Mouse (Mus musculus): ENCODE measurements around the gene Cyp2d22. TPM values are rescaled to one million over a fixed set of nuclear protein-coding genes. Genes with fewer than 3 reads are reported as not detected.
"Not testable (repeated sequence)": the region's sequence is repeated elsewhere in the genome, so short reads cannot be mapped to it uniquely, and the experiment has no call there.

Gene Cyp2d22
- polyA plus RNA-seq, 1 experiment from 2014 or later = 8.2 TPM

- Histone ChIP-seq H3K4me2 (replicated peaks; ENCODE audit: low read depth, low read length) (no peak overlapping the region), H3K27ac (ENCODE audit: low read depth, low read length) (no peak overlapping the region), H3K9me3 (ENCODE audit: control insufficient read depth, low read length) (no peaks in the 10 kb centered on the region), H3K4me3 (ENCODE audit: low read length) (no peak overlapping the region), H3K36me3 (ENCODE audit: control insufficient read depth, insufficient read depth, low read length) (no peaks in the 10 kb centered on the region), H3K27me3 (ENCODE audit: control insufficient read depth, insufficient read depth, low read length) (no peaks in the 10 kb centered on the region), H3K4me1 (ENCODE audit: control insufficient read depth, insufficient read depth, low read length) (no peaks in the 10 kb centered on the region), H3K9ac (ENCODE audit: low read depth, low read length) (no peak overlapping the region)
- WGBS = 90% methylated on average over 6 of the region's 6 CpGs
- ATAC-seq (ENCODE audit: low FRiP score, low TSS enrichment) = no peak
These were observed 7.6 kb downstream of the Cyp2d22 start for GRCm38 (mm10) chr15:82372446-82372845.

- Histone ChIP-seq H3K4me3 (ENCODE audit: low read length) (no peak overlapping the region), H3K9ac (ENCODE audit: low read depth, low read length) (no peak overlapping the region), H3K4me1 (ENCODE audit: control insufficient read depth, insufficient read depth, low read length) (no peaks in the 10 kb centered on the region), H3K36me3 (ENCODE audit: control insufficient read depth, insufficient read depth, low read length) (no peaks in the 10 kb centered on the region), H3K27ac (ENCODE audit: low read depth, low read length) (no peak overlapping the region), H3K4me2 (replicated peaks; ENCODE audit: low read depth, low read length) (no peak overlapping the region), H3K9me3 (ENCODE audit: control insufficient read depth, low read length) (no peaks in the 10 kb centered on the region), H3K27me3 (ENCODE audit: control insufficient read depth, insufficient read depth, low read length) (no peaks in the 10 kb centered on the region)
- no peak for ATAC-seq (ENCODE audit: low FRiP score, low TSS enrichment)
- 85% methylated on average over 1 of the region's 1 CpGs for WGBS
These were observed 11.2 kb downstream of the Cyp2d22 start for GRCm38 (mm10) chr15:82368851-82369250.

- no peaks in the 10 kb centered on the region for H3K36me3 ChIP-seq (ENCODE audit: control insufficient read depth, insufficient read depth, low read length)
- ATAC-seq (ENCODE audit: low FRiP score, low TSS enrichment) = no peak
- no peak overlapping the region for H3K27ac ChIP-seq (ENCODE audit: low read depth, low read length)
- H3K4me1 ChIP-seq (ENCODE audit: control insufficient read depth, insufficient read depth, low read length) = no peaks in the 10 kb centered on the region
- H3K4me2 ChIP-seq (replicated peaks; ENCODE audit: low read depth, low read length) = no peak overlapping the region
- no peaks in the 10 kb centered on the region for H3K27me3 ChIP-seq (ENCODE audit: control insufficient read depth, insufficient read depth, low read length)
- no peaks in the 10 kb centered on the region for H3K9me3 ChIP-seq (ENCODE audit: control insufficient read depth, low read length)
- H3K4me3 ChIP-seq (ENCODE audit: low read length) = no peak overlapping the region
- 90% methylated on average over 4 of the region's 4 CpGs for WGBS
- H3K9ac ChIP-seq (ENCODE audit: low read depth, low read length) = no peak overlapping the region
These were observed 11.9 kb downstream of the Cyp2d22 start for GRCm38 (mm10) chr15:82368146-82368545.

GRCm38 (mm10) chr15:82364561-82364960 lies 15.5 kb downstream of the Cyp2d22 start:
- H3K4me1 ChIP-seq (ENCODE audit: control insufficient read depth, insufficient read depth, low read length); H3K9me3 ChIP-seq (ENCODE audit: control insufficient read depth, low read length); H3K36me3 ChIP-seq (ENCODE audit: control insufficient read depth, insufficient read depth, low read length); H3K27me3 ChIP-seq (ENCODE audit: control insufficient read depth, insufficient read depth, low read length); H3K27ac ChIP-seq (ENCODE audit: low read depth, low read length); ATAC-seq (ENCODE audit: low FRiP score, low TSS enrichment); H3K4me3 ChIP-seq (ENCODE audit: low read length); H3K4me2 ChIP-seq (replicated peaks; ENCODE audit: low read depth, low read length); H3K9ac ChIP-seq (ENCODE audit: low read depth, low read length): not testable (repeated sequence)
- WGBS = 14% methylated on average over 6 of the region's 9 CpGs

GRCm38 (mm10) chr15:82363801-82364200 lies 16.3 kb downstream of the Cyp2d22 start:
- H3K4me1 ChIP-seq (ENCODE audit: control insufficient read depth, insufficient read depth, low read length); H3K4me2 ChIP-seq (replicated peaks; ENCODE audit: low read depth, low read length); H3K27ac ChIP-seq (ENCODE audit: low read depth, low read length); H3K9ac ChIP-seq (ENCODE audit: low read depth, low read length); H3K4me3 ChIP-seq (ENCODE audit: low read length); ATAC-seq (ENCODE audit: low FRiP score, low TSS enrichment); H3K36me3 ChIP-seq (ENCODE audit: control insufficient read depth, insufficient read depth, low read length); H3K9me3 ChIP-seq (ENCODE audit: control insufficient read depth, low read length); H3K27me3 ChIP-seq (ENCODE audit: control insufficient read depth, insufficient read depth, low read length): not testable (repeated sequence)
- WGBS = 71% methylated on average over 7 of the region's 12 CpGs

- ATAC-seq (ENCODE audit: low FRiP score, low TSS enrichment) = 0 out of 2 replicates have a peak, but pooled peaks have one; percentile 32
- H3K4me2 ChIP-seq (replicated peaks; ENCODE audit: low read depth, low read length) = no peak overlapping the region
- no peaks in the 10 kb centered on the region for H3K36me3 ChIP-seq (ENCODE audit: control insufficient read depth, insufficient read depth, low read length)
- H3K9ac ChIP-seq (ENCODE audit: low read depth, low read length) = no peak overlapping the region
- H3K27ac ChIP-seq (ENCODE audit: low read depth, low read length) = no peak overlapping the region
- H3K4me1 ChIP-seq (ENCODE audit: control insufficient read depth, insufficient read depth, low read length) = 0 out of 2 replicates have a peak, but pooled peaks cover 5% of the 10 kb centered on the region
- H3K27me3 ChIP-seq (ENCODE audit: control insufficient read depth, insufficient read depth, low read length) = no peaks in the 10 kb centered on the region
- WGBS = 66% methylated on average over 3 of the region's 4 CpGs
- H3K4me3 ChIP-seq (ENCODE audit: low read length) = no peak overlapping the region
- no peaks in the 10 kb centered on the region for H3K9me3 ChIP-seq (ENCODE audit: control insufficient read depth, low read length)
These were observed 17.8 kb downstream of the Cyp2d22 start for GRCm38 (mm10) chr15:82362234-82362633.

GRCm38 (mm10) chr15:82361459-82362018 lies 18.5 kb downstream of the Cyp2d22 start:
- H3K4me2 ChIP-seq (replicated peaks; ENCODE audit: low read depth, low read length) = no peak overlapping the region
- ATAC-seq (ENCODE audit: low FRiP score, low TSS enrichment) = peak; percentile 66
- 67% methylated on average over 11 of the region's 11 CpGs for WGBS
- H3K4me3 ChIP-seq (ENCODE audit: low read length) = no peak overlapping the region
- H3K4me1 ChIP-seq (ENCODE audit: control insufficient read depth, insufficient read depth, low read length) = 0 out of 2 replicates have a peak, but pooled peaks cover 5% of the 10 kb centered on the region
- no peaks in the 10 kb centered on the region for H3K9me3 ChIP-seq (ENCODE audit: control insufficient read depth, low read length)
- no peak overlapping the region for H3K9ac ChIP-seq (ENCODE audit: low read depth, low read length)
- no peaks in the 10 kb centered on the region for H3K36me3 ChIP-seq (ENCODE audit: control insufficient read depth, insufficient read depth, low read length)
- peak overlapping the region; percentile 30; the same call in 1 of the 2 replicates for H3K27ac ChIP-seq (ENCODE audit: low read depth, low read length)
- no peaks in the 10 kb centered on the region for H3K27me3 ChIP-seq (ENCODE audit: control insufficient read depth, insufficient read depth, low read length)

GRCm38 (mm10) chr15:82358431-82359260 lies 21.4 kb downstream of the Cyp2d22 start:
- WGBS = 55% methylated on average over 22 of the region's 22 CpGs
- H3K27ac ChIP-seq (ENCODE audit: low read depth, low read length) = 0 out of 2 replicates have a peak overlapping the region, but pooled peaks have one; percentile 51

More at GRCm38 (mm10) chr15:82358431-82359260, 21.4 kb downstream of the Cyp2d22 start:
- Histone ChIP-seq H3K27me3 (ENCODE audit: control insufficient read depth, insufficient read depth, low read length) (no peaks in the 10 kb centered on the region), H3K4me3 (ENCODE audit: low read length) (no peak overlapping the region), H3K9me3 (ENCODE audit: control insufficient read depth, low read length) (no peaks in the 10 kb centered on the region), H3K36me3 (ENCODE audit: control insufficient read depth, insufficient read depth, low read length) (no peaks in the 10 kb centered on the region), H3K4me2 (replicated peaks; ENCODE audit: low read depth, low read length) (no peak overlapping the region), H3K4me1 (ENCODE audit: control insufficient read depth, insufficient read depth, low read length) (0 out of 2 replicates have a peak, but pooled peaks cover 5% of the 10 kb centered on the region), H3K9ac (ENCODE audit: low read depth, low read length) (no peak overlapping the region)
- ATAC-seq (ENCODE audit: low FRiP score, low TSS enrichment) = no peak

Measured in kidney, embryonic 14.5 days (tissue).